Mouse (Mus musculus): Measurements from ENCODE around the gene Oaz2. TPM values are rescaled to one million over a fixed set of nuclear protein-coding genes. Genes with fewer than 3 reads are reported as not detected.
A peak's percentile ranks its signal among the peaks of the same experiment; 100 is the strongest.

Gene Oaz2
- polyA plus RNA-seq, 1 experiment from 2014 or later, result 166 TPM

DNA sequence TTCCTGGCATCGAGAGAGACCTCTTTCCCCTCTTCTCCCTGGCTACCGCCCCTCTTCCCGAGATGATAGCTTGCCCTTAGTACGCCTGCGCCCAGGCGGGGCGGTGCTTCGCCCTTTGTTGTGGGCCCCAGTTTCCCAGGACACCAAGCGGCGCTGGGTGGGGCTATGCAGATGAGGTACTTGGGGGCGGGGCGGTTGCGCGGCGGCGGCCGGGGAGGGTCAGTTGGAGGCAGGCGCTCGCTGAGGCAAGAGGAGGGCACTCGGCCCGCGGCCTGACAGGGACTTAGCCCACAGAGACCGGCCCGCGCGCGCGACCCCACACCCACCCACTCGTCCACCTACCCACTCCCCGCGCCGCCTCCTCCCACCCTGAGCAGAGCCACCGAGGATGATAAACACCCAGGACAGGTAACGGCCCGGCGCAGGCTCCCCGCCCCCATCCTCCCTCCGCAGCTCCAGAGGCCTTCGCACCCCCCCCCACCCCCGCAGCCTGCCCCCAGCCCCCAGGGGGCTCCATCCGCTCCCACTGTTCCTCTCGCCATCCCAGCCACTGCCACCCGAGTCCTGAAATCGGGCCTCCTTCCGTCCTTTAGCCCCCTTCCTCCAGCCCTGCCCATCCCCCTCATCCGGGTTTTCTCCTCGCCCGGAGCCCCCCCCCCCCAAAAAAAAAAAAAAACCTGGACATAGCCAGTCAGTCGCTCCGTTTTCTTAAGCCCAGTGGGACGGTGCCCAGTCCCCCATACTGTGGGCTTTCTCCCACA is 8.7 kb downstream of the Oaz2 start:
- Histone ChIP-seq H3K4me1 (replicated peaks; ENCODE audit: control insufficient read depth, insufficient read depth, low read length) (peaks cover 44% of the 10 kb centered on the region), H3K27ac (ENCODE audit: low read depth) (no peak overlapping the region; the same call in 1 of the 2 replicates), H3K9ac (ENCODE audit: low read length) (peak overlapping the region; percentile 68), H3K4me2 (ENCODE audit: low read length) (peak overlapping the region; percentile 85), H3K9me3 (ENCODE audit: control insufficient read depth, low read length) (no peaks in the 10 kb centered on the region), H3K36me3 (ENCODE audit: control insufficient read depth, insufficient read depth, low read length) (no peaks in the 10 kb centered on the region), H3K27me3 (replicated peaks; ENCODE audit: control insufficient read depth, insufficient read depth, low read length) (no peaks in the 10 kb centered on the region), H3K4me3 (ENCODE audit: low read depth, low read length) (peak overlapping the region; percentile 61)
- under 1% methylated on average over 40 of the region's 51 CpGs for WGBS
- DNase-seq (ENCODE audit: low spot score) (peak; percentile 98), ATAC-seq (replicated peaks; ENCODE audit: low FRiP score, low TSS enrichment, low read depth) (peak; percentile 96)

DNA sequence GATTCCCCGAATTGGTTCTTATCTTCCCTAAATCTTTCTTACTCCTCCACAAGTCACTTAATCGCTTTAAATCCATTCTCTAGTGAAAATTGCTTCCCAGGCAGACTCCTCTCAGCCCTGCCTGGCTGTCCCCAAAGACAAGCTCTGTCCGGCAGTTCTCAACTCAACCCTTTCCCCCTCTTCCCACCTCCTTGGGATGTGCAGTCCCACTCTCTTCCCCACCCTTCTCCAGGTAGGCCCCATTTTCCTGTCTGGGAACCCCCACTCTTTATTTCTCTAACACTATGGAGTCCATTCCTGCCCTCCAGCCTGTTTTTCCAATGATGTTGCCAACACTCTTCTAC is 9.3 kb downstream of the Oaz2 start:
- DNase-seq (ENCODE audit: low spot score) (peak; percentile 69), ATAC-seq (replicated peaks; ENCODE audit: low FRiP score, low TSS enrichment, low read depth) (no peak)
- peak overlapping the region; percentile 68 for H3K9ac ChIP-seq (ENCODE audit: low read length)
- peak overlapping the region; percentile 85 for H3K4me2 ChIP-seq (ENCODE audit: low read length)
- WGBS, result 8% methylated on average over 3 of the region's 3 CpGs
- peaks cover 47% of the 10 kb centered on the region for H3K4me1 ChIP-seq (replicated peaks; ENCODE audit: control insufficient read depth, insufficient read depth, low read length)
- no peaks in the 10 kb centered on the region for H3K27me3 ChIP-seq (replicated peaks; ENCODE audit: control insufficient read depth, insufficient read depth, low read length)
- no peaks in the 10 kb centered on the region for H3K36me3 ChIP-seq (ENCODE audit: control insufficient read depth, insufficient read depth, low read length)
- peak overlapping the region; percentile 61 for H3K4me3 ChIP-seq (ENCODE audit: low read depth, low read length)
- no peaks in the 10 kb centered on the region for H3K9me3 ChIP-seq (ENCODE audit: control insufficient read depth, low read length)
- H3K27ac ChIP-seq (ENCODE audit: low read depth), result no peak overlapping the region

DNA sequence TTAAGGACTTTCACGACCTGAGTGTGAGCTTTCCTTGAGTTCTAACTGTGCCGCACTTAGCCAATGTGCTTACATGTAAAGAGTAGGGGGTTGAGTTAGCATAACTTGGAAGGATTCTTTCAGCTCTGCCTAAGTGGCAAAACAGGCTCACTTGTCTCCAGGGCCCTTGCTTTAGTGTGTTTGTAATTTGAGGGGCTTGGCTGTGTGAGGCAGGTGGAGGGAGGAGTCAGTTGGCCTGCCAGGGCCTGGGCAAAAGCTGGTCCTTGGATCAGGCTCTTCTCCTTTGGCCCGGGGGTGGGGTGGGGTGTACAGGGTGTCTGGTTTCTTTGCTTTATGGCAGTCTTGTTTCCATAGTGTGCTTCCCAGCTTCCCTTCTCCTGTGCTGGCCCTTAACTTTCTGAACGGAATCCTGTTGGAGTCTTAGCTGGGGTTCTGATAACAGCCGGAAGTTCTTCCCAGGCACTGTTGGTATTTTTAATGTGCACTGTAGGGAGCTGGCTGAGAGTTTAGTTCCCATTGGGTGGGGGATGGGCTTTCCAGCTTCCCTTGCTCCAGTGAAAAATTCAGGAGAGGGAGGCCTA is 11.5 kb downstream of the Oaz2 start:
- Histone ChIP-seq H3K9me3 (ENCODE audit: control insufficient read depth, low read length) (no peaks in the 10 kb centered on the region), H3K4me1 (replicated peaks; ENCODE audit: control insufficient read depth, insufficient read depth, low read length) (peaks cover 47% of the 10 kb centered on the region), H3K9ac (ENCODE audit: low read length) (peak overlapping the region; percentile 27), H3K36me3 (ENCODE audit: control insufficient read depth, insufficient read depth, low read length) (no peaks in the 10 kb centered on the region), H3K27me3 (replicated peaks; ENCODE audit: control insufficient read depth, insufficient read depth, low read length) (no peaks in the 10 kb centered on the region), H3K4me2 (ENCODE audit: low read length) (peak overlapping the region; percentile 85), H3K4me3 (ENCODE audit: low read depth, low read length) (peak overlapping the region; percentile 24), H3K27ac (ENCODE audit: low read depth) (peak overlapping the region; percentile 62)
- peak; percentile 61 for DNase-seq (ENCODE audit: low spot score)
- ATAC-seq (replicated peaks; ENCODE audit: low FRiP score, low TSS enrichment, low read depth), result no peak
- 13% methylated on average over 5 of the region's 5 CpGs for WGBS

DNA sequence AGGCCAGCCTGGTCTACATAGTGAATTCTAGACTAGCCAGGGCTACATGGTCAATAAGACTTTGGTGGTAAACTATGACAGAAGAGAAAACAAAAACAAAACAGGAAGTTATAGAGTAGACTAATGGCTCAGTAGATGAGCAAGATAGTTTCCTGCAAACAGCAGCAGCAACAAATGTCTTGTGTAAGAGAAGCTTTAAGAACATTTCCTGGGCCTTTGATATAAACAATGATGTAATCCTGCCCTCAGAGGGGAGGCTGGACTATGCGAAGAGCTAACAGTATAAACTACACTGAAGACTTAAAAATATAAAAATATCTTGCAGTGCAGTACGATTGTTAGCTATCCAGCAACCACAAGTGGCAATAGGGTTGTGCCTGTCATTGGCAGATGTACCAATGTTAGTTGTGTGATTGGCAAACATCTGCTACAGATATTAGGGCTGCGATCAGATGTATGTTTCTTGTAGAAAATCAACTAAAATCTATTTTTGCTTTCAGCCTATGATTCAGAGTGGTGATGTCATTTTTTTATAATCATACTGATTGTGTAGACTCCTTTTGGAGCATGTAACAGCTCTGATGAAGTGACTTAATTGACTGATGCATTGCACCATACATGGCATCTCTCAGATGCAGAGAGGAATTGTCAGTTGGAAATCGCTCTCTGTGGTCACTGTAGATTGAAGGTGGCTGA is 13.3 kb downstream of the Oaz2 start:
- DNase-seq (ENCODE audit: low spot score), result no peak
- 60% methylated on average over 4 of the region's 4 CpGs for WGBS
- Histone ChIP-seq H3K27ac (ENCODE audit: low read depth) (peak overlapping the region; percentile 29; the same call in 1 of the 2 replicates), H3K4me3 (ENCODE audit: low read depth, low read length) (0 out of 2 replicates have a peak overlapping the region, but pooled peaks have one; percentile 2), H3K36me3 (ENCODE audit: control insufficient read depth, insufficient read depth, low read length) (peaks cover 10% of the 10 kb centered on the region), H3K4me1 (replicated peaks; ENCODE audit: control insufficient read depth, insufficient read depth, low read length) (peaks cover 47% of the 10 kb centered on the region), H3K9me3 (ENCODE audit: control insufficient read depth, low read length) (no peaks in the 10 kb centered on the region), H3K9ac (ENCODE audit: low read length) (no peak overlapping the region), H3K27me3 (replicated peaks; ENCODE audit: control insufficient read depth, insufficient read depth, low read length) (no peaks in the 10 kb centered on the region), H3K4me2 (ENCODE audit: low read length) (0 out of 2 replicates have a peak overlapping the region, but pooled peaks have one; percentile 14)
- ATAC-seq (replicated peaks; ENCODE audit: low FRiP score, low TSS enrichment, low read depth), result no peak

DNA sequence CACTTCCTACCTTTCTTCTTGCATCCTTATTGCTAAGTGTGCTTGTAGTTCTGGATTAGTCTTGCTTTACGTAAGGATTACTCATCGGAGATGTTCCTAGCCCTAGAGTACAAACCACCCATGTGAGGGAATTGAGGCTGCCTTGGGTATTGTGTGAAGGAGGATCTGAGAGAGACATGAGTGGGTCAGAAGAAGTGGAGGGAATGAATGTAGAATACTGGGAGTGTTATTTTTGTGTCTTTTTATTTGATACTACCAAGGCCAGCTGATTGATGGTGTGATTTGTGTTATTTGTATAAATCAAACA is 13.8 kb downstream of the Oaz2 start:
- H3K27ac ChIP-seq (ENCODE audit: low read depth), result no peak overlapping the region
- ATAC-seq (replicated peaks; ENCODE audit: low FRiP score, low TSS enrichment, low read depth), result no peak
- DNase-seq (ENCODE audit: low spot score), result no peak
- H3K36me3 ChIP-seq (ENCODE audit: control insufficient read depth, insufficient read depth, low read length), result peaks cover 15% of the 10 kb centered on the region
- no peaks in the 10 kb centered on the region for H3K9me3 ChIP-seq (ENCODE audit: control insufficient read depth, low read length)
- 0 out of 2 replicates have a peak overlapping the region, but pooled peaks have one; percentile 14 for H3K4me2 ChIP-seq (ENCODE audit: low read length)
- no peak overlapping the region for H3K9ac ChIP-seq (ENCODE audit: low read length)
- 0 out of 2 replicates have a peak overlapping the region, but pooled peaks have one; percentile 2 for H3K4me3 ChIP-seq (ENCODE audit: low read depth, low read length)
- H3K27me3 ChIP-seq (replicated peaks; ENCODE audit: control insufficient read depth, insufficient read depth, low read length), result no peaks in the 10 kb centered on the region
- peaks cover 47% of the 10 kb centered on the region for H3K4me1 ChIP-seq (replicated peaks; ENCODE audit: control insufficient read depth, insufficient read depth, low read length)
- WGBS, result 81% methylated on average over 2 of the region's 2 CpGs

DNA sequence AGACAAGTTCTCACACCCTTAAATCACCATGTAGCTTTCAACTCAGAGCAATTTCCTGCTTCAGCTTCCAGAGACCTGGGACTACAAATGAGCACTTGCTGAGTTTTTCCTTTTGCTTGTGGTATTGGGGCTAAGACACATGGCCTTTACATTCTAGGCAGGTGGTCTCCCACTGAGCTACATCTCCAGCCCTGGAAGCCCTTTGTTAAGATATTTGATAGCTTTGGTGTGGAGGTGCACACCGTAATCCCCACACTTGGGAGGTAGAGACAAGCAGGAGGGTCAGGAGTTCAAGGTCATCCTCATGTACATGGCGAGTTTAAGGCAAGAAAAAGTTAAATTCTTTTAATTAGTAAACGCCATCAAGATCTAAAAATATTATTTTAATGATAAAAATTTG is 14.4 kb downstream of the Oaz2 start:
- H3K4me2 ChIP-seq (ENCODE audit: low read length), result no peak overlapping the region
- peaks cover 46% of the 10 kb centered on the region for H3K4me1 ChIP-seq (replicated peaks; ENCODE audit: control insufficient read depth, insufficient read depth, low read length)
- no peaks in the 10 kb centered on the region for H3K27me3 ChIP-seq (replicated peaks; ENCODE audit: control insufficient read depth, insufficient read depth, low read length)
- ATAC-seq (replicated peaks; ENCODE audit: low FRiP score, low TSS enrichment, low read depth) (no peak), DNase-seq (ENCODE audit: low spot score) (no peak)
- no peak overlapping the region for H3K27ac ChIP-seq (ENCODE audit: low read depth)
- 85% methylated on average over 3 of the region's 3 CpGs for WGBS
- H3K9ac ChIP-seq (ENCODE audit: low read length), result no peak overlapping the region
- peaks cover 20% of the 10 kb centered on the region for H3K36me3 ChIP-seq (ENCODE audit: control insufficient read depth, insufficient read depth, low read length)
- H3K9me3 ChIP-seq (ENCODE audit: control insufficient read depth, low read length), result no peaks in the 10 kb centered on the region
- no peak overlapping the region for H3K4me3 ChIP-seq (ENCODE audit: low read depth, low read length)

DNA sequence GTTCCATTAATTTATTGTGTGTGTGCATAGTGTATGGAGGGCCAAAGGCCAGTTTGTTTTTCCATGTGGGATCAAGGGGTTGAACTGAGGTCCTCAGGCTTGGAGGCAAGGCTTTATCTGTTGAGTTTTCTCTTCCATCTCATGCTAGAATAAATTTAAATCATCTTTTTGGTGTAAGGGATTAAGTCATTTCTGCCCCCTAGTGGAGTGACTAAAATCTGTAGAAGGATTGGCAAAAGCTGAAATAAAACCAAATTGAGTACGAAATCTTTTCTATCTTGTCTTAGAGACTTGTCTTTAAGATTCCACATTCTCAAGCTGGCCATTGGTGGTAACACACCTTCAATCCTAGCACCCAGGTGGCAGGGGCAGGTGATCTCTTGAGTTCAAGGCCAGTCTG is 15.2 kb downstream of the Oaz2 start:
- H3K4me1 ChIP-seq (replicated peaks; ENCODE audit: control insufficient read depth, insufficient read depth, low read length), result peaks cover 38% of the 10 kb centered on the region
- no peak for ATAC-seq (replicated peaks; ENCODE audit: low FRiP score, low TSS enrichment, low read depth)
- no peak overlapping the region for H3K4me3 ChIP-seq (ENCODE audit: low read depth, low read length)
- H3K4me2 ChIP-seq (ENCODE audit: low read length), result no peak overlapping the region
- no peak overlapping the region for H3K27ac ChIP-seq (ENCODE audit: low read depth)
- peaks cover 28% of the 10 kb centered on the region for H3K36me3 ChIP-seq (ENCODE audit: control insufficient read depth, insufficient read depth, low read length)
- no peak for DNase-seq (ENCODE audit: low spot score)
- H3K27me3 ChIP-seq (replicated peaks; ENCODE audit: control insufficient read depth, insufficient read depth, low read length), result no peaks in the 10 kb centered on the region
- H3K9ac ChIP-seq (ENCODE audit: low read length), result no peak overlapping the region
- H3K9me3 ChIP-seq (ENCODE audit: control insufficient read depth, low read length), result no peaks in the 10 kb centered on the region
- 74% methylated on average over 1 of the region's 1 CpGs for WGBS

DNA sequence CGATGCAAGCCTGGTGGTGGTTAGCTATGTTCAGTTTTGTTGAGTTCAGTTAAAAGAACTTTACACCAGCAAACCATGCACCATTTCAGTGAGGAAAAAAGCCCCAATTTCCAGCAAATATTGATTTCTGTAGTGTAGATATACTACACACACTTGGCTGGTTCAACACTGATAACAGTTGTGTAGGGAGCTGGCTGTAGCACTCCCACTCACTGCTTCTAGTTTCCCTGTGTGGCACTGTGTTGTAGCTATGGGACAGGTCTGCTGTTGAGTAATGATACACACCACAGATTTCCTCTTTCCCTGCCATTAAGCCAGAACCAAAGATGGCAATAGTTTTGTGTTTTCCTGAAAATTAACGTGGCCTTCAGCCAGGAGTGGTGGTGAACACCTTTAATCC is 16.9 kb downstream of the Oaz2 start:
- Histone ChIP-seq H3K4me1 (replicated peaks; ENCODE audit: control insufficient read depth, insufficient read depth, low read length) (peaks cover 21% of the 10 kb centered on the region), H3K9ac (ENCODE audit: low read length) (no peak overlapping the region), H3K27me3 (replicated peaks; ENCODE audit: control insufficient read depth, insufficient read depth, low read length) (no peaks in the 10 kb centered on the region), H3K36me3 (ENCODE audit: control insufficient read depth, insufficient read depth, low read length) (peaks cover 37% of the 10 kb centered on the region), H3K9me3 (ENCODE audit: control insufficient read depth, low read length) (no peaks in the 10 kb centered on the region), H3K4me3 (ENCODE audit: low read depth, low read length) (no peak overlapping the region), H3K27ac (ENCODE audit: low read depth) (no peak overlapping the region), H3K4me2 (ENCODE audit: low read length) (no peak overlapping the region)
- DNase-seq (ENCODE audit: low spot score), result no peak
- 84% methylated on average over 2 of the region's 2 CpGs for WGBS
- ATAC-seq (replicated peaks; ENCODE audit: low FRiP score, low TSS enrichment, low read depth), result no peak

Measured in intestine, embryonic 14.5 days (tissue).